Mouse (Mus musculus) ES-E14 (cell line): ENCODE results near the gene Psmd11. TPM values are rescaled to one million over a fixed set of nuclear protein-coding genes. Genes with fewer than 3 reads are reported as not detected.

ENCODE experiments used
- DNase-seq: peaks from one replicate; pipeline ENCODE4 v3.0.0-alpha.2; 2013; ENCODE audit warnings: low read depth, low spot score
- H3K27ac ChIP-seq: 2 replicates; pipeline ENCODE4 v1.5.1; 2012; ENCODE audit warnings: low read depth, mild to moderate bottlenecking, low read length, moderate library complexity, mixed read lengths; ENCODE audit not compliant: poor library complexity, insufficient read depth, severe bottlenecking
- H3K36me3 ChIP-seq: 2 replicates; pipeline ENCODE4 v1.6.1; 2012; ENCODE audit warnings: mild to moderate bottlenecking, low read length, moderate library complexity, mixed read lengths; ENCODE audit not compliant: control insufficient read depth, poor library complexity, insufficient read depth, severe bottlenecking
- H3K4me1 ChIP-seq, 2 experiments: fragments of 150-350 bp in 1 of 2; sonication (generic) in 1 of 2; 2 replicates each; pipeline ENCODE4 v1.6.1; 2012; ENCODE audit warnings: low read length in 2 of 2, mild to moderate bottlenecking in 1 of 2, mixed read lengths in 1 of 2; ENCODE audit not compliant: control insufficient read depth in 2 of 2, insufficient read depth in 2 of 2, poor library complexity in 1 of 2
- H3K4me3 ChIP-seq, 2 experiments: fragments of 150-350 bp in 1 of 2; sonication (generic) in 1 of 2; 2 replicates each; pipeline ENCODE4 v1.5.1; 2012; ENCODE audit warnings: low read length in 2 of 2, low read depth in 1 of 2, mild to moderate bottlenecking in 1 of 2, mixed read lengths in 1 of 2; ENCODE audit not compliant: insufficient read depth in 1 of 2, poor library complexity in 1 of 2, severe bottlenecking in 1 of 2
- H3K9ac ChIP-seq: 2 replicates; pipeline ENCODE4 v1.6.1; 2012; ENCODE audit warnings: low read depth, mild to moderate bottlenecking, low read length, mixed read lengths; ENCODE audit not compliant: poor library complexity, insufficient read depth, severe bottlenecking
- H3K9me3 ChIP-seq: fragments of 150-350 bp; sonication (generic); 2 replicates; pipeline ENCODE4 v1.6.1; 2012; ENCODE audit warnings: low read depth, mild to moderate bottlenecking, low read length; ENCODE audit not compliant: control insufficient read depth, insufficient read depth
- CHD2 ChIP-seq: IDR thresholded peaks from 2 replicates; pipeline ENCODE4 v1.6.1; 2014; ENCODE audit warnings: mild to moderate bottlenecking, low read depth, low read length, inconsistent platforms
- HCFC1 ChIP-seq: IDR thresholded peaks from 2 replicates; pipeline ENCODE4 v1.6.1; 2012; ENCODE audit warnings: low read length, inconsistent platforms, borderline replicate concordance; ENCODE audit not compliant: insufficient read depth
- MAFK ChIP-seq: IDR thresholded peaks from 2 replicates; pipeline ENCODE4 v1.6.1; 2014; ENCODE audit warnings: mild to moderate bottlenecking, low read depth, low read length, inconsistent platforms; ENCODE audit not compliant: insufficient read depth
- ZC3H11A ChIP-seq: IDR thresholded peaks from 2 replicates; pipeline ENCODE4 v1.6.1; 2012; ENCODE audit warnings: low read depth, mild to moderate bottlenecking, inconsistent platforms, low read length, borderline replicate concordance
- ZNF384 ChIP-seq: IDR thresholded peaks from 2 replicates; pipeline ENCODE4 v1.6.1; 2012; ENCODE audit warnings: low read depth, low read length, inconsistent platforms
- in situ Hi-C, 2 experiments: fragments of 600-800 bp; cut with MboI; formaldehyde crosslinking; loops; one replicate each; pipeline ENCODE4 v1.15.1; 2025; ENCODE audit warnings: low sequenced_read_pairs in 2 of 2, inconsistent platforms in 1 of 2; ENCODE audit not compliant: unreplicated experiment in 2 of 2
- total RNA-seq: library from RNA; depleted of rRNA; stranded (reverse); fragments of 300-350 nt; gene quantifications from 2 replicates; pipeline ENCODE4 v1.2.3, GENCODE M21; 2012

Gene Psmd11
- total RNA-seq, 1 experiment, result 106 TPM

GRCm38 (mm10) chr11:80510124-80510523, 81.7 kb downstream of the Psmd11 start:
- Histone ChIP-seq H3K36me3 (no peaks in the 10 kb centered on the region), H3K27ac (no peak overlapping the region)
- in situ Hi-C loops, result no loop called here

DNA sequence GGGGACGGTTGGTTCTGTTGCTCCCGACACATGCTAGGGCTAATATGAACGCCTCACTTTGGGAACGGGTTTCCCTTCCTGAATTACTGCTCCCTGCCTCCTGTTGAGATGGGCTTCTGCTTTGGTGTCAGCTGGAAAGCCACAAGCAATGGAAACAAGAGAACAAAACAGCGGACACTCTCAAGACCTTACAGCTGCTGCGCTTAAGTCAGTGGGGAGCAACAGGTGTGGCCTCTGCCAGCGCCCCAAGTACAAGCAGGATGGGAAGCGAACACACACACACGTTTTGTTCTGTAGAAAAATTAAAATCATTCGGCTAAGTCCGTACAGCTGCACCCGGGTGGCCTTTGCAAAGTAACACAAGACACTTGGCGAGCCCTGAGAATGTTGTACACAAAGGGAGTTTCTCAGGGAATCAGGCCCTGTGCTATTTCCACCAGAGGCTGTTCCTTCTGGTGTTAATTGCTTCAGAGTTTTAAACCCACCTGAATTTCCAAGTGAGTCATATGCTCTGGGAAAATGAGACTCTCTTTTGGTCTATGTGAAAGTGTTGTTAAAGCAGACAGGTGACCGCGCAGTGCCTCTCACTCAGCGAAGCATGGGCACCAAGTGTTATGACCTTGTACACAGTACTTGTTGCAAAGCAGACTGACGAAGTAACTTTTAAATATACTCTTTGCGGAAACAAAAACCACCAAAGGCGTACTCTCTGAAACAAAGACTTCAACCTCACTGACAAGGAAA, 84.1 kb downstream of the Psmd11 start:
- TF ChIP-seq ZNF384 (no peak), CHD2 (no peak), HCFC1 (no peak), ZC3H11A (no peak), MAFK (no peak)
- Histone ChIP-seq H3K27ac (no peak overlapping the region), H3K4me3 (no peak overlapping the region), H3K9ac (no peak overlapping the region), H3K36me3 (no peaks in the 10 kb centered on the region), H3K4me1 (peaks cover 0 to 2% of the 10 kb centered on the region in 2 experiments; a peak in 1 of 4 replicates), H3K9me3 (no peaks in the 10 kb centered on the region)
- in situ Hi-C loops, result no loop called here
- DNase-seq, result no peak

More at GRCm38 (mm10) chr11:80510124-80510523, 81.7 kb downstream of the Psmd11 start:
- TF ChIP-seq HCFC1 (no peak), ZC3H11A (no peak), CHD2 (no peak), ZNF384 (no peak), MAFK (no peak)
- Histone ChIP-seq H3K9ac (no peak overlapping the region), H3K9me3 (no peaks in the 10 kb centered on the region), H3K4me1 (no peaks in the 10 kb centered on the region), H3K4me3 (no peak overlapping the region)
- no peak for DNase-seq

DNA sequence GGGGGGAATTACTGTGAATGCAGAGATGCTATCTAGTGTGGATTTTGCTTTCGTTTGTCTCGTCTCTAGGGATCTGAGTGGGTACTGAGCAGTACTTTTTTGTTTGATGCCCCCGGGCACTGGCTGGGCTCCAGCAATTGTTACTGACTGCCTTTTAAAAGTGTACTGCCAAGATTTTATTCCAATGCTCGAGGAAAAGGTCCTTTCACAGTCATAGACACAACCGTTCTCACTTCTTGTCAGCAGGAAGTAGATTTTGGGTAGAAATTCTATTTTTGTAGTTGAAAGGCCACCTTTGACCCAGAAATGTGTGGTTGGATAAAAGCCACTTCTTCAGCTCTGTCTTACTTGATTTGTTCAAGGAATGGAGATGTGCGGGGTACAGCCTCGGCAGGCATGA, 85.4 kb downstream of the Psmd11 start:
- Histone ChIP-seq H3K4me1 (peaks cover 0 to 10% of the 10 kb centered on the region in 2 experiments; a peak in 2 of 4 replicates), H3K27ac (no peak overlapping the region), H3K4me3 (no peak overlapping the region), H3K36me3 (no peaks in the 10 kb centered on the region), H3K9me3 (no peaks in the 10 kb centered on the region), H3K9ac (no peak overlapping the region)
- DNase-seq, result no peak
- in situ Hi-C loops, result no loop called here
- TF ChIP-seq CHD2 (no peak), ZNF384 (no peak), MAFK (no peak), ZC3H11A (no peak), HCFC1 (no peak)

DNA sequence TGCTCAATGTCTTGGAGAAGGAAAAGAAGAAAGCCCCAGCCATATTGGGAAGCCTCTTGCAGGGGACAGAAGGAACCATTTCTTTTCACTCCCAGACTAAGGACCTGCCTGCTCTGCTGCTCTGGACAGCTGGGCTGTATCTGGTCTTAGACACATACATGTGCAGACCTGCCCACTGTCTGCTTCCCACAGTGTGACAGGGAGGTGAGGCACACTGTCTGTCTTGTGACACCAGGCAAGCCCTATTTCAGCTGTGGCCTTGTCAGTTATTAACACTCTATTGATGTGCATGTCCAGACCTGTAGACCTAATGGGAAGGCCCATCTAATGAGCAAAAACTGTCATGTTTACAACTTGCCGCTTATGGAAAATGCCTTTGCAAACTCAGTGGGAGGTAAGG, 86.9 kb downstream of the Psmd11 start:
- in situ Hi-C loops, result no loop called here
- H3K4me3 ChIP-seq, result no peak overlapping the region
- no peaks in the 10 kb centered on the region for H3K36me3 ChIP-seq
- TF ChIP-seq HCFC1 (no peak), ZC3H11A (no peak), CHD2 (no peak), ZNF384 (no peak), MAFK (no peak)
- H3K9me3 ChIP-seq, result no peaks in the 10 kb centered on the region
- no peak overlapping the region for H3K9ac ChIP-seq
- no peak for DNase-seq
- no peak overlapping the region for H3K27ac ChIP-seq
- peaks cover 0 to 12% of the 10 kb centered on the region in 2 experiments; a peak in 2 of 4 replicates for H3K4me1 ChIP-seq
